Mouse (Mus musculus) neutrophil, adult 5-6 weeks (primary cell): ENCODE results near the gene Ugt1a8. TPM values are rescaled to one million over a fixed set of nuclear protein-coding genes. Genes with fewer than 3 reads are reported as not detected.
"Not testable (repeated sequence)": the region's sequence is repeated elsewhere in the genome, so short reads cannot be mapped to it uniquely, and the experiment has no call there.

Source experiments
- ATAC-seq: fragments of 151-379, 151-347 bp; 2 replicates; pipeline ENCODE4 v1.8.0; 2017; ENCODE audit warnings: mild to moderate bottlenecking, moderate TSS enrichment; ENCODE audit not compliant: insufficient number of reproducible peaks, poor library complexity, low FRiP score, severe bottlenecking; ENCODE audit errors: extremely low read depth
- total RNA-seq: library from RNA; stranded (forward); fragments of 200-1000 nt; gene quantifications from 2 replicates; pipeline ENCODE4 v1.2.3, GENCODE M21; 2017

Gene Ugt1a8
- total RNA-seq = not detected in 2 replicates

DNA sequence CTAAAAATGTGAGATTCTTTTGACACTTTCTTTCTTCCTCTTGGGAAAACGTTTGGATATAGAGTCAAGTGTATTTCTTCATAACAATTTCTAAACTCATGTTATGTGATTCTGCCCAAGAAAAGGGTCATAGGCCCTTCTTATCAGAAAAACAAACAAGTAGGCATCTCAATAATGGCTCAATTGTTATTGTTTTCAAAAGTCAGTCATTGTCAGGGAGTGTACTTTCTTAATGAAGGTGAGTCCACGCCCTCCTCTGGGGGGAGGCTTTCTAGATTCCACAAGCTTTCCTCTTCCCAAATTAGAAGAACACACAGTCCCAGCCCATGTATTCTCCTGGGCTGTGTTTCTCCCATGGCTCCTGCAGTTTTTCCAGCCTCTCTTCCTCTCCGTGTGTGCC lies at the start of gene Ugt1a8:
TSS of gene Ugt1a8 (plus strand) at position 301 of the 400 bp plus-strand sequence.
- no peak for ATAC-seq

DNA sequence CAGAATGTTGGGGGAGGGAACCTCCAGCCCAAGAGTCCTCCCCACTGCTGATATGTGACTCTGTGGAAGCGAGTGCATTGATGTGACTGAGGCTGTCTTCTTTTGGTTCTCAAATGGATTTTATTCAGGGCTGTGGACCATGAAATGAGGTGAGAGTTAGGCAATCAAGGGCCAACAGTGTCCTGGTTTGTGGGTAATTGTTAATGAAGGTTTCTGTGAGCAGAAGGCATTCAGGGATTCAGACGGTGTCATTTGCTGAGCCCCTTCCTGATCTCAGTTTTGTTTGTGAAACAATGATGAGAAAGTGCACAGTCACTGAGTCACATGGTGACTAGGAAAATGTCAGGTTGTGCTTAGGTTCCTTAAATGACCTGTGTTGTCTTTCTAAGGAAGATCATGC lies 44.6 kb upstream of the Ugt1a8 start:
- ATAC-seq = peak; percentile 69

DNA sequence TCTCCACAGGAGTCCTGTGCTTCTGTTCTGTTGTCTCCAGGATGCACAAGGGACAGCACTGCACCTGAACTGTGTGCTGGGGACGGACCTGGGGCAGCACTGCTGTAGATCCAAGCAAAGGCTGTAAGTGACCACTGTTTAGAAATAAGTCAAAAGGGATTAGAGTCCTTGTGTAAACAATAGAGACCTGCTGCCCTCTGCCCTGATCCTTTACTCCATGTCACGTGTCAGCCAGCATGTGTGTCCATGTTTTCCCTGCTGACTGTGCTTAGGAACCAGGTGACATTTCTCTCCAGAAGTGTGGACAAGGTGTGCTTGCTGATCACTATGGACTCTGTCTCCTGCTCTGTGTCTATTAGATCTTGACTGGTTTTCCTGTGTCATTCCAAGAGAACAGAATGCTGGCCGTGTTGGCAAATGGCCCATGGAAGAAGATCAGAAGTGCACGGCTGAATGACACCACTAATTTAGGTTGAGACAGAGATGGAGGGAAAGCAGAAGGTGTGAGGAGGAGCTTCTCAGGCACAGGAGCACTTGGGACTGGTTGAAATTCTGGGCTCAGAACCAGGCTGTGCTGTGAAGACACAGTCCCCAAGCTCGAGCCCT lies 42.7 kb upstream of the Ugt1a8 start:
- not testable (repeated sequence) for ATAC-seq

DNA sequence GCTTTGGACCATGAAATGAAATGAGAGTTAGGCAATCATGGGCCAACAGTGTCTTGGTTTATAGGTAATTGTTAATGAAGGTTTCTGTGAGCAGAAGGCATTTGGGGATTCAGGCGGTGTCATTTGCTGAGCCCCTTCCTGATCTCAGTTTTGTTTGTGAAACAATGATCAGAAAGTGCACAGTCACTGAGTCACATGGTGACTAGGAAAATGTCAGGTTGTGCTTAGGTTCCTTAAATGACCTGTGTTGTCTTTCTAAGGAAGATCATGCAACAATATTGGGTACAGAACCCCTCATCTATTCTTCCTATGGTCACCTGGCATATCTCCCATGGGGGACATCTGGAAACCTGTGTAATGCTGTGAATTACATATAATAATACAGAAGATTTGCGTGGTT lies 40.2 kb upstream of the Ugt1a8 start:
- ATAC-seq = peak; percentile 53

DNA sequence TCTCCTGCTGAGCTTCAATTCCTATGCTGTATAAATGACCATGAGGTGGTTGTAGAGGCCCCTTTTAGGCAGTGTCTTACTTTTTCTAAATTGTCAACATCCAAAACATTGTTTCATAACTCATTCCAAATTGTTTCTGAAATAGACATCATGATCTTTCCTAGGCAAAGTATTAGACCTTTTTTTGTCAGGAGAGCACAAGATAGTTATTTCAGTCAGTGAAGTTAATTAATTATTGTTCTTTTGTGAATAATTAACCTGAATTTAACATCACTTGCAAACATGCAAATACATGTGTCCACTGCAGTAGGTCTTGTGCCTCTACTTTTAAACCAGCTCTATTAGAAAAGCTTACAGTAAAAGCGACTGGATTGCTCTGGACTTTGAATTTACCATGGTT lies 32.5 kb upstream of the Ugt1a8 start, which contains the start of gene Ugt1a10:
TSS of gene Ugt1a10 (plus strand) at position 301 of the 400 bp plus-strand sequence.
- no peak for ATAC-seq

DNA sequence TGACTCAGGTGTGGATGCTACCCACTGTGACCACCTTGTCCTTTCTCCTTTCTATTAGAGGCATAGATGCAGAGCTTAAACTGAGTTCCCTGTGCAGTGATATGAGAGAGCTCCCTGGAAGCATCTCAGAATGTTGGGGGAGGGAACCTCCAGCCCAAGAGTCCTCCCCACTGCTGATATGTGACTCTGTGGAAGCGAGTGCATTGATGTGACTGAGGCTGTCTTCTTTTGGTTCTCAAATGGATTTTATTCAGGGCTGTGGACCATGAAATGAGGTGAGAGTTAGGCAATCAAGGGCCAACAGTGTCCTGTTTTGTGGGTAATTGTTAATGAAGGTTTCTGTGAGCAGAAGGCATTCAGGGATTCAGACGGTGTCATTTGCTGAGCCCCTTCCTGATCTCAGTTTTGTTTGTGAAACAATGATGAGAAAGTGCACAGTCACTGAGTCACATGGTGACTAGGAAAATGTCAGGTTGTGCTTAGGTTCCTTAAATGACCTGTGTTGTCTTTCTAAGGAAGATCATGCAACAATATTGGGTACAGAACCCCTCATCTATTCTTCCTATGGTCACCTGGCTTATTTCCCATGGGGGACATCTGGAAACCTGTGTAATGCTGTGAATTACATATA lies 21.0 kb upstream of the Ugt1a8 start:
- peak; percentile 77 for ATAC-seq

DNA sequence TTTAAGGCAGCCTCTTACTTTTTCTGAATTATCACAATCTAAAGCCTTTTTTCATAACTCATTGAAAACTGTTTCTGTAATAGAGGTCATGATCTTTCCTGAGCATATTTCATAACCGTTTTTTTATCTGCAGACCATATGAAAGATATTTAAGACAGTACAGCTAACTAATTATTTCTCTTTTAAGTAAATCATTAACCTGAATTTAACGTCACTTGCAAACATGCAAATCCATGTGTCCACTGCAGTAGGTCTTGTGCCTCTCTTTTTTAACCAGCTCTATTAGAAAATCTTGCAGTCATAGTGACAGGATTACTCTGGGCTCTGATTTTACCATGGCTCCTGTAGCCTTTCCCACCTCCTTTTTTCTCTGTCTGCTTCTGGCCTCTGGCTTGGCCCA lies 17.1 kb upstream of the Ugt1a8 start, which contains the start of gene Ugt1a9:
TSS of gene Ugt1a9 (plus strand) at position 306 of the 400 bp plus-strand sequence.
- ATAC-seq = no peak

DNA sequence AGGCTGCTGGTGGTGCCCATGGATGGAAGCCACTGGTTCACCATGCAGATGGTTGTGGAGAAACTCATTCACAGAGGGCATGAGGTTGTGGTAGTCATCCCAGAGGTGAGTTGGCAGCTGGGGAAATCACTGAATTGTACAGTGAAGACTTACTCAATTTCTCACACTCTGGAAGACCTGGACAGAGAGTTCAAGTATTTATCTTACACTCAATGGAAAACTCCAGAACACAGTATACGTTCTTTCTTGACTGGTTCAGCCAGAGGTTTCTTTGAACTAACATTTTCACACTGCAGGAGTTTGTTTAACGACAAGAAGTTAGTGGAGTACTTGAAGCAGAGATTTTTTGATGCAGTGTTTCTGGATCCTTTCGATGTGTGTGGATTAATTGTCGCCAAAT lies 16.7 kb upstream of the Ugt1a8 start:
- no peak for ATAC-seq

DNA sequence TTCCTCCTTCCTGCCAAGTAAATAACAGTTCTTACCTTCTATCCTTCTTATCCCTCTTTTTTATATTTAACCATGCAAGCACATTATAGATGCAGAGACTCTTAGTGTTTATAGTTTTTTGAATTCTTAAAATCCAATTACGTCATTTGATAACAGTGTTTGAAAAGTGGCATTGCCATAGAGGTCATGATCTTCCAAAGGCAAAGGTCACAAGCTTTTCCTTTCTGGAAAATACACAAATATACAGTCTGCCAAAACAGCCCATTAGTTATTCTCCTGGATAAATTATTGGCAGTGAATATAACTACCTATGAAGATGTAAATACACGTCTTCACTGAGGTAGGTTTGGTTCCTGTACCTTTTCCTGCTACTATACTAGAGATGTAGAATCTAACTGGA lies 13.1 kb upstream of the Ugt1a8 start:
- no peak for ATAC-seq

DNA sequence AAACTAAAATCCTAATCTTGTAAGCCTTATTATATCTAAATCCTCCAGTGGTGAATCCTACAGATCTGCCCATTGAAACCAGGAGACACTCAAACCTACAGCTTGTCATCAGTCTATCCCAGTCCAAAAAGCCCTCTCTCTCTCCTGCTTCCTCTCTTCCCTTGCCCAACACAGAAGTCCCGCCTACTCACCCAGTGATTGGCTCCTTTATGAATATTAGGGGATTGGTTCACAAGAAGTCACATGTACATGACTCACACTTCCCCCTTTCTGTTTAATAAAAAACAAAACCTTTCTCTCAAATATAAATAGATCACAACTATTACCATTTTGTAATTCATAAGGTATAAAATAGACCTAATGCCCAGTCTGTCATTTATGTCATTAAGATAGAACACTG lies 10.5 kb upstream of the Ugt1a8 start:
- no peak for ATAC-seq

DNA sequence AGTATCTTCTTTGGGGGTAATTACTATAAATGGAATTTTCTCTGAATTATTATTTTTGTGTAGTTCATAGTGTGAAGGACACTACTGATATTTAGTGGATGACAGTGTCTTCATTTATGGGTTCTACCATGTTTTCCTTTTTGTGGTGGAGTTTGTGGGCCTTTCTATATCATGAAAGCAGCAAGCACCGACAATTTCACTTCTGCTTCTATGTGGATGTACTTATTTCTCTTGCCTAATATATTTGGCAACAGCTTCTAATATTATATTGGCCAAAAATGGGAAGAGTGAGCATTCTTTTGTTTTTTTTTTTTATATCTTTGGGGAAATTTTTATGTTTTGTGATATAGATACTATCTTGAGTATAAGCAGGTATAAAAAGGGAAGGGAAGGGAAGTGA lies 5.9 kb upstream of the Ugt1a8 start:
- no peak for ATAC-seq

DNA sequence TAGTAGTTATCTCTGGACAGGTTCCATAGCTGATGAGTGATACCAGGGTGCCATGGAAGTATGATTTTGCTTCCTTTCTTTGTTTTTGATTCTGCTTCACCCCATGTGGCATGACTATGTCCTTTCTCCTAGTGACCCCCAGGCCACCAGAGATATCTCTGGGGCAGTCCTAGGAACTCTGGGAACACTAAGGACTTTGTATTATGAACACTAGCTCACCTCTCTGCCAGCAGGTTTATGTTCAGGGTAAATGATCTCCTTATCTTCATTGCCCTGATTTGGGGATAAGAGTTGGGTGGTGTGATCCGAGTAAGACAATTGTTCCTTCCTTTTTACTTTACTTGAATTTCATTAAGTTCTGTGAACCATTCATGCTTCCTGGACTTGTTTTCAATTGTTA lies 1.5 kb upstream of the Ugt1a8 start:
- ATAC-seq = no peak

DNA sequence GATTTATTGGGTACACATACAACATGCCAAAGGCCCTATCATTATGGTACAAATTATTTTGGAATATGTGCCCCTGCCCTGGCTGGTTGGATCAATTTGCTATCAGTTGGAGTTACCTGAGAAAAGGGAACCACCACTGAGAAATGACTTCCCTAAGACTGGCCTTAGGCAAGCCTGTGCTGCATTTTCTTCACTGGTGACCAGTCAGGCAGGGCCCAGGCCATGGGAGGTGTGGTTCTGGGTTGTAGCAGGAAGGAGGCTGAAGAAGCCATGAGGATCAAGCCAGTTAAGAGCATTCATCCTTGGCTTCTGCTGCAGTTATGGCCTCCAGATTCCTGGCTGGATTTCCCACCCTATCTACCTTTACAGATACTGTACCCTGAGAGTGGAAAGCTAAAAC lies 4.7 kb downstream of the Ugt1a8 start:
- ATAC-seq = peak; percentile 73

DNA sequence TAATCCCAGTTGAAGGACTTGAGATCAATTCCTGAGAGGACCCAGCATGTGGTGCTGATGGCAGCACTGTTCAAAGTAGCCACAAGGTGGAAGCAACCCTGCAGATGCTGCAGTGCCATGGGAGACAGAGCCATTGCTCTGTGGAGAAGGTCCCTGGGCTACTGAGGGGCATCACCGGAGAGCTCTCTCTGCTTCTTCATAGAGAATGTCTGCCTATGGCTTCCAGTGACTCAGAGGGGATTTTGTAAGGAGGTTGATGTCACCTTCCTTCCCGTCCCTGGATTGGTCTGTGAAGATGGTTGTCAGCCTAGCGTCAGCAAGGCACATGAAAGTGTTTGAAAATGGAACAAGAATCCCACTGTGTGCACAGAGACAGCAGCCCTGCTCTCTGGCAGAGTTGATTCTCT lies 6.7 kb downstream of the Ugt1a8 start:
- peak; percentile 61 for ATAC-seq

DNA sequence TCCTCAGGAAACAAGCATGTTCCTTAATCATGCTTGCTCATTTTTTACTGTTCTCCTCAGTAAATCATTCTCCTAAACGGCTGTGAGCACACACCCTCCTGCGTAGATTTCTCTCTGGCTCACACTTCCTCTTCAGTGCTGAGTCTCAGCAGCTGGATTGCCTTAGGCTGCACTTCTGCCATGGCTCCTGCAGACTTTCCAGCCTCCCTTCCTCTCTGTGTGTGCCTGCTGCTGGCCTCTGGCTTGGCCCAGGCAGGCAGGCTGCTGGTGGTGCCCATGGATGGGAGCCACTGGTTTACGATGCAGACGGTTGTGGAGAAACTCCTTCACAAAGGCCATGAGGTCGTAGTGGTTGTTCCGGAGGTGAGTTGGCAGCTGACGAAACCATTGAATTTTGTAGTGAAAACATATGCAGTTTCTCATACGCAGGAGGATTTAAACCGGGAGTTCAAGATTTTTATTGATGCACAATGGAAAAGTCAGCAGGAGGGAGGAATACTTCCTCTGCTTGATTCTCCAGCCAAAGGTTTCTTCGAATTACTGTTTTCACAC lies 7.4 kb downstream of the Ugt1a8 start, which contains the start of gene Ugt1a7c:
TSS of gene Ugt1a7c (plus strand) at position 122 of the 552 bp plus-strand sequence.
- ATAC-seq = peak; percentile 52; the same call in 1 of the 2 replicates

DNA sequence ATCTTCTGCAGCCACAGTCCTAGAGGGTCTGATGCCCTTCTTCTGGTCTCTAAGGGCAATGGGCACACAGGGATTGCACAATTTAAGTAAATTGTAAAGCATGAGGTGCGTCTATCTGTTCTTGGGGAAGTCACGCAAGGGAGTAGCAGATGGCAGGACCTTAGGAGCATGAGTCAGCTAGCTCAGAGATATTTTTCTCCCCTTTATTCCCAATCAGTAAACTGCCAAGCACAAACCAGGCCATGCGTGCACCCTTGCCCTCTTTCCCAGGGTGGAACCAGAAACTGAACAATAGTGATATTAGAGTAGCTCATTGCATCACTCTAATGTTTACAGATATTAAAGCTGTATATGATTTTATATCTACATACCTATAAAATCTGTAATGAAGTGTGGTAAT lies 10.9 kb downstream of the Ugt1a8 start:
- not testable (repeated sequence) for ATAC-seq

DNA sequence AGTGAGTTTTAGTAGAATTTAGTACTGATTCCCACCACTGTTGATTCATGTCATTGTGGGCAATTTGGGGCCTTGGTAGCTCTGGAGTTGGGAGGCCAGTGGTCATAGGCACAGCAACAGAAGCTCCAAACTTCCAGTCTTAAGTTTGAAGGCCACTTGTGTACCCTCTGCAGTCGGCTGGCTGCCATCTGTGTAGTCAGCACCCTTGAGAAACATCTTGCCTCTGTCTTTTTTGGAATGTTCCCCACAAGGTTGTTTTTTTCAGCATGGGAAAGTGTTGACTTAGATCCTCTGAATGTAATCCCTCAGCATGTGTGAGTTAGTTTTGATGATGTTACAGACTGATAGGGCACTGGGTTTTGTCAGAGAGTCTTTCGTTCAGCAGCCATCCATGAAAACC lies 12.1 kb downstream of the Ugt1a8 start:
- ATAC-seq = not testable (repeated sequence)

DNA sequence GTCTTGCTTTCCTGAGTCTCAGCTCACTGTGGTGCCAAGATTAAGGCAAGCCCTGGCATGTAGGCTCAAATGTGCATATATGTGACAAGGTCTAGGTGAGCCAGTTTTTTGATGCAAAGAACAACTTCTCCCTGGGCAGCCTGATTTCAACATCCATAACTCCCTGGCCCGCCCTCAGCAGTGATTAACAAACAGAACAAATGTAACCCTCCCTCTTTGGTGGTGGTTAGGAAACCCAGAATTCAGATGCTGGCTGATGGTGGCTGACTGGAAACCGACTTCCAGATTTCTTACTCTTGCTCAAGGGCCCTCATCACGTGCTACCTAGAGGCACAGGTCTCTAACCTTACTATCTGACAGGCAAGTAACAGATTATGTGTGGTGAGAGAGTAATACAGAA lies 15.4 kb downstream of the Ugt1a8 start, which contains the start of gene Ugt1a6b:
TSS of gene Ugt1a6b (plus strand) at position 234 of the 400 bp plus-strand sequence.
- peak; percentile 87 for ATAC-seq

DNA sequence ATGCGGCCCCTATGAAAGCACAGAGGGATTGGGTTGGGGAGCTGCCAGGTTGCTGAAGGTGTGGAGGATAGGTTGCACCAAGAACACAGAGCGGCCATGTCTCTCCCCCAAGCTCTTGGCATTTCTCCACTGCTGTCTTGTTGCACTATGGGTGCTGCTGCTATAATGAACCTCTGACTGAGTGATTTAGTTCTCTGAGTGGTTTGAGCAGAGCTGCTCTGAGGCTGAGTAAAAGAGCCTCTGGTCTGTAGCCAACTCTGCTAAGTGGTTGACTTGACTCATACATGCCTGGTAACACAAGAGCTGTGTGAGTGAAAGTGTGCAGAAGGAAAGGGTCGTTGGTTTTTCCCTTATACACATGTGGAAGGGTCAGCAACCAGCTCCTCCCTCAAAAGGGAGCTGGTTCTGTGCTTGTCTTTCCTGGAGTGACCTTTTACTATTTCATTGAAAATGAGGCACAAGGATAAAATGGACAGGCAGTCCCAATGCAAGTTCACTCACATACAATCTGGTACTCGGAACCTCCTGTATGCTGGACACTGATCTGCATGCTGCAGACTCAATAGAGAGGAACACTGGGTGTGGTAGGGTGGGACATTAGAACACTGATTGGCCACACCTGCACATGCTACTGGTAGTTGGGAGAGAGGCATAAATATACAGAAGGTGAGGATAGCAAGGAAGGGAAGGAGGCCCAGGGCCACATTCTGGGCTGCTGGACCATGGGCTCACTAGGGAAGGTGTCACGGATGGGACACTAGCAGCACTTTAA lies 16.3 kb downstream of the Ugt1a8 start:
- not testable (repeated sequence) for ATAC-seq
